Mouse (Mus musculus): ENCODE measurements around the gene Nfkbid. TPM values are rescaled to one million over a fixed set of nuclear protein-coding genes. Genes with fewer than 3 reads are reported as not detected.
"Not testable (repeated sequence)": the region's sequence is repeated elsewhere in the genome, so short reads cannot be mapped to it uniquely, and the experiment has no call there.

The Nfkbid gene
- total RNA-seq, 2 experiments from 2014 or later: 0.11 to 0.13 TPM

GRCm38 (mm10) chr7:30456911-30457628 lies 35.5 kb downstream of the Nfkbid start:
- H3K4me3 ChIP-seq: peak overlapping the region; percentile 49
- intact Hi-C loops (cut with DNase I): no loop called here

GRCm38 (mm10) chr7:30457629-30458330 lies 36.2 kb downstream of the Nfkbid start, which contains the start of the genes Kirrel2 and Nphs1:
Gene Kirrel2 (minus strand): TSS chr7:30457690.
Gene Nphs1 (plus strand): TSS chr7:30458315.
- no peak within 1 kb of the TSS for H3K27ac ChIP-seq
- H3K4me3 ChIP-seq: peak within 1 kb of the TSS; percentile 49
- TF ChIP-seq CTCF (IDR thresholded peaks at IDR 0.05): no peak
- no peak for DNase-seq
- intact Hi-C loops (cut with DNase I): no loop called here

More at GRCm38 (mm10) chr7:30456911-30457628, 35.5 kb downstream of the Nfkbid start:
- no peak for DNase-seq
- H3K27ac ChIP-seq: no peak overlapping the region
- TF ChIP-seq CTCF (IDR thresholded peaks at IDR 0.05): no peak

DNA sequence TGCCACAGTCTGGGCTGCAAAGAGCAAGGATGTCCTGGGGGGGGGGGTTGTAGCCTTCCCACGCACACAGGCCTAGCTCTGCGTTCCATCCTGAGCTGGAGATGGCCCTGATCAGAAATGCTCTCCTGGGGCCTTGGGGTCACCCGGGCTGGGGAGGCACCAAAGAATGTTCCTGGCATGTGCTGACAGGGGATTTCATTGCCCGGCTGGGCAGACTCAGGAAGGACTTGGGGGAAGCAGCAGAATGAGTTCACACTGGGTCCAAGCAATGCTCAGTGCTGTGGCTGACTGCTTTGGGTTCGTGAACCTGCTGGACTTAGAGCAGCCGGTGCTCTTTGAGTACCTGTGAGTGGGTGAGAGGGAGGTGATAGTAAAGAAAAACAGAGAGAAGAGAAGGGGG lies 38.0 kb downstream of the Nfkbid start:
- TF ChIP-seq CTCF (IDR thresholded peaks at IDR 0.05): no peak
- intact Hi-C loops (cut with DNase I): no loop called here
- no peak for DNase-seq
- no peak overlapping the region for H3K4me3 ChIP-seq
- H3K27ac ChIP-seq: no peak overlapping the region

- TF ChIP-seq CTCF (IDR thresholded peaks at IDR 0.05): no peak
- no peak overlapping the region for H3K27ac ChIP-seq
- DNase-seq: no peak
- H3K4me3 ChIP-seq: no peak overlapping the region
- intact Hi-C loops (cut with DNase I): no loop called here
Measured at GRCm38 (mm10) chr7:30463568-30463967, 42.0 kb downstream of the Nfkbid start.

GRCm38 (mm10) chr7:30463996-30464395 lies 42.5 kb downstream of the Nfkbid start:
- intact Hi-C loops (cut with DNase I): no loop called here
- no peak for DNase-seq
- no peak overlapping the region for H3K4me3 ChIP-seq
- no peak overlapping the region for H3K27ac ChIP-seq
- no peak for TF ChIP-seq CTCF (IDR thresholded peaks at IDR 0.05)

GRCm38 (mm10) chr7:30464816-30465300 lies 43.3 kb downstream of the Nfkbid start:
- intact Hi-C loops (cut with DNase I): no loop called here
- DNase-seq: no peak
- Histone ChIP-seq H3K27ac (no peak overlapping the region), H3K4me3 (no peak overlapping the region)
- TF ChIP-seq CTCF (IDR thresholded peaks at IDR 0.05): no peak

DNA sequence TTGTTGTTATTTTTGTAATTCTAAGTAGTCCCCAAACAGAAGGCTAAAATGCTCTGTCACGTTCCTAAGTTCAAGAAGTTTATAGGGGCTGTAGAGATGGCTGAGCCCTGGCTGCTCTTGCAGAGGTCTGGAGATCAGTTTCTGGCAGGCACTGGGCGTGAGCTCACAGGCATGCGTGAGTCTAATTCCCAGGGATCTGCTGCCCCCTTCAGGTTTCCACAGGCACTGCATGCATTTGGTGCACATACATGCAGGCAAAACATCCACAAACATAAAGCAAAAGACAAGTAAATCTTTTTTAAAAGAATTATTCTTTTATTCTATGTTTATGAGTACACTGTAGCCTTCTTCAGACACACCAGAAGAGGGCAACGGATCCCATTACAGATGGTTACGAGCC lies 50.9 kb downstream of the Nfkbid start:
- no peak for DNase-seq
- Histone ChIP-seq H3K4me3 (no peak overlapping the region), H3K27ac (no peak overlapping the region)
- peak; percentile 56 for TF ChIP-seq CTCF (IDR thresholded peaks at IDR 0.05)
- intact Hi-C loops (cut with DNase I): no loop called here

DNA sequence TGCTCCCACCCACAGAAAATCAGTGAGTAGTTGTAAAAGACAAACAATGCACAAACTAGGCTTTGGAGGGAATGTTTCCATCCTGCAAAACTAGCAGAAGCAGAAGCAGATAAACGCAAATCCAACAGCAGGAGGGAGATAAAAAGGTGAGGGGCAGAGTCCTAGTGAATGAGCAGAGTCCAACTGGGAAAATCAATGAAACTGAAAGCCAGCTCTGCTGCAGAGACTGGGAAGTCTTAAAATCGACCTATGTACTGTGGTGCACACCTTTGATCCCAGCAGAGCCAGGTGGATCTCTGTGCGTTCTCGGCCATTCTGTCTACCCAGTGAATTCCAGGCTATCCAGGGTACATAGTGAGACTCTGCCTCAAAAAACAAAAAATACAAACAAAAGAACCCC lies 53.5 kb downstream of the Nfkbid start:
- intact Hi-C loops (cut with DNase I): no loop called here
- no peak for TF ChIP-seq CTCF (IDR thresholded peaks at IDR 0.05)
- no peak for DNase-seq
- no peak overlapping the region for H3K27ac ChIP-seq
- H3K4me3 ChIP-seq: no peak overlapping the region

- intact Hi-C loops (cut with DNase I); DNase-seq; H3K27ac ChIP-seq; H3K4me3 ChIP-seq: not testable (repeated sequence)
Measured at GRCm38 (mm10) chr7:30476136-30476535, 54.6 kb downstream of the Nfkbid start.

DNA sequence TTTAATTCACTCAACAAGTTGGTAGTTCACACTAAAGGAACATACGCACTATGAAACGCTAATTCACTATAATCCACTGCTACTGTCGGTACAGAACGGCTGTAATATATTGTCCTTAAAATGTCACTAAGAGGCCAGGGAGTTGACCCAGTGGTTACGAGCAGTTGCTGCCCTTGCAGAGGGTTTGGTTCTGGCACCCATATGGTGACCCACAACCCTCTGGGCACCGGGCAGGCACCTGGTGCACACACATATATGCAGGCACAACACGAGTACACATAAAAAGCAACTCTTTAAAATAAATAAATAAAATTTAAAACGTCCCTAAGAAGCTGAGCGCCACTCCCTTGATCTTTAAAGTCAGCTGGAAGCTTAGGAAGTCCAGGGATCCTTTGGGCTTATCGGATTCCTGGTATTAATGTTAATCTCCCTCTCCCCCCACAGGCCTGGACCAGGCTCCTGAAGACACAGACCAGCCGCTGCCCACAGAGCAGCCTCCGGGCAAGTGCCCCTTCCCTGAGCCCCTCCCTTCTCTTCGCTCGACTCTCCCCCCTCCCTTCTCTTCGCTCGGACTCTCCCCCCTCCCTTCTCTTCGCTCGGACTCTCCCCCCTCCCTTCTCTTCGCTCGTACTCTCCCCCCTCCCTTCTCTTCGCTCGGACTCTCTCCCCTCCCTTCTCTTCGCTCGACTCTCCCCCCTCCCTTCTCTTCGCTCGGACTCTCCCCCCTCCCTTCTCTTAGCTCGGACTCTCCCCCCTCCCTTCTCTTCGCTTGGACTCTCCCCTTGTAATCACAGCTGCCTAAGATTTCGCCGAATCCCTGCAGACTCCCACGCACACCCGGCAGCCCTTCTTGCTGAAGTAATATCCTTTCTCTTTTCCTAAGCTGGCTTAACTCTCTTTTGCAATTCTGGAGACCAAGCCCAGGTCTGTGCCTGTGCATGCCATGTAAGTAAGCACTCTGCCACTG lies 56.2 kb downstream of the Nfkbid start:
- Histone ChIP-seq H3K4me3 (peak overlapping the region; percentile 60), H3K27ac (no peak overlapping the region)
- TF ChIP-seq CTCF (IDR thresholded peaks at IDR 0.05): no peak
- intact Hi-C loops (cut with DNase I): no loop called here
- DNase-seq: no peak

Other genes starting within 250 kb of the Nfkbid start
- 1,000 to 10,000 TPM in 1 of 2 experiments, 100 to 1,000 TPM in 1; 850 to 1,151 TPM for gene Cox7a1, start 237.6 kb upstream of the Nfkbid start, total RNA-seq (2021)
- 100 to 1,000 TPM; 178 to 186 TPM for gene Capns1, start 222.9 kb upstream of the Nfkbid start, total RNA-seq (2021)
- 10 to 100 TPM; 62.1 to 68.0 TPM for gene Polr2i, start 189.8 kb upstream of the Nfkbid start, total RNA-seq (2021)
- gene Tbcb, start 189.5 kb upstream of the Nfkbid start, total RNA-seq (2021): 10 to 100 TPM; 29.8 to 31.5 TPM
- not detected for gene Ovol3, start 186.0 kb upstream of the Nfkbid start, total RNA-seq (2021)
- under 1 TPM in 1 of 2 experiments, not detected in 1; 0.26 TPM for gene Thap8, start 141.6 kb upstream of the Nfkbid start, total RNA-seq (2021)
- 1 to 10 TPM; 1.7 to 3.0 TPM for gene Wdr62, start 141.3 kb upstream of the Nfkbid start, total RNA-seq (2021)
- gene Clip3, start 130.0 kb upstream of the Nfkbid start, total RNA-seq (2021): 1 to 10 TPM; 5.5 to 5.8 TPM
- gene Alkbh6, start 113.0 kb upstream of the Nfkbid start, total RNA-seq (2021): 10 to 100 TPM; 21.0 to 22.9 TPM
- 1 to 10 TPM; 1.8 to 2.1 TPM for gene Syne4, start 106.9 kb upstream of the Nfkbid start, total RNA-seq (2021)
- under 1 TPM; 0.36 to 0.42 TPM for gene E130208F15Rik, start 100.0 kb upstream of the Nfkbid start, total RNA-seq (2021)
- 1 to 10 TPM; 5.9 to 6.9 TPM for gene Sdhaf1, start 97.8 kb upstream of the Nfkbid start, total RNA-seq (2021)
- gene Lrfn3, start 59.0 kb upstream of the Nfkbid start, total RNA-seq (2021): 1 to 10 TPM; 3.8 to 4.3 TPM
- 1 to 10 TPM; 2.6 to 5.7 TPM for gene Tyrobp, start 8.0 kb upstream of the Nfkbid start, total RNA-seq (2021)
- not detected for gene Hcst, start 1.9 kb upstream of the Nfkbid start, total RNA-seq (2021)
- gene Aplp1, start 23.8 kb downstream of the Nfkbid start, total RNA-seq (2021): 1 to 10 TPM in 1 of 2 experiments, under 1 TPM in 1; 0.94 to 1.2 TPM
- not detected for gene Kirrel2, start 36.0 kb downstream of the Nfkbid start, total RNA-seq (2021)
- gene Nphs1, start 36.6 kb downstream of the Nfkbid start, total RNA-seq (2021): not detected
- gene Prodh2, start 71.9 kb downstream of the Nfkbid start, total RNA-seq (2021): not detected
- under 1 TPM; 0.31 to 0.47 TPM for gene Arhgap33, start 113.3 kb downstream of the Nfkbid start, total RNA-seq (2021)
- 1,000 to 10,000 TPM in 1 of 2 experiments, 100 to 1,000 TPM in 1; 867 to 2,532 TPM for gene Hspb6, start 130.4 kb downstream of the Nfkbid start, total RNA-seq (2021)
- gene Proser3, start 130.6 kb downstream of the Nfkbid start, total RNA-seq (2021): 1 to 10 TPM; 5.5 to 7.3 TPM
- gene Lin37, start 138.1 kb downstream of the Nfkbid start, total RNA-seq (2021): 10 to 100 TPM in 1 of 2 experiments, 1 to 10 TPM in 1; 9.2 to 10.5 TPM
- 10 to 100 TPM; 53.8 to 62.5 TPM for gene U2af1l4, start 141.6 kb downstream of the Nfkbid start, total RNA-seq (2021)
- gene Gm49396, start 141.6 kb downstream of the Nfkbid start, total RNA-seq (2021): 1 to 10 TPM; 1.8 to 2.2 TPM
- 100 to 1,000 TPM; 116 to 123 TPM for gene Psenen, start 141.9 kb downstream of the Nfkbid start, total RNA-seq (2021)
- 1 to 10 TPM; 1.1 to 1.5 TPM for gene Igflr1, start 143.7 kb downstream of the Nfkbid start, total RNA-seq (2021)
- gene Kmt2b, start 167.0 kb downstream of the Nfkbid start, total RNA-seq (2021): 10 to 100 TPM; 13.3 to 16.3 TPM
- under 1 TPM in 1 of 2 experiments, not detected in 1; 0.33 TPM for gene Zbtb32, start 177.2 kb downstream of the Nfkbid start, total RNA-seq (2021)
- under 1 TPM in 1 of 2 experiments, not detected in 1; 0.17 TPM for gene Upk1a, start 191.1 kb downstream of the Nfkbid start, total RNA-seq (2021)
- gene Cox6b1, start 204.4 kb downstream of the Nfkbid start, total RNA-seq (2021): 1,000 to 10,000 TPM; 1,338 to 2,234 TPM
- gene Etv2, start 214.1 kb downstream of the Nfkbid start, total RNA-seq (2021): not detected
- gene Rbm42, start 228.6 kb downstream of the Nfkbid start, total RNA-seq (2021): 10 to 100 TPM; 37.4 to 38.3 TPM
- gene Haus5, start 243.3 kb downstream of the Nfkbid start, total RNA-seq (2021): 1 to 10 TPM; 3.7 to 4.2 TPM
- gene Pmis2, start 249.9 kb downstream of the Nfkbid start, total RNA-seq (2021): 1 to 10 TPM; 2.7 to 4.9 TPM